Mouse (Mus musculus) hindbrain, embryonic 16.5 days (tissue): ENCODE measurements at regions not wholly inside any gene's neighbourhood (a gene's known extent, or its start where the extent isn't known, plus 50 kb on each side); places are given as distances from the start of the nearest gene placed in this dataset.

ENCODE experiments used
- ATAC-seq: fragments of 200-750 bp; cut with Nextera tagmentation; 2 replicates; pipeline ENCODE4 v1.8.0; 2017; ENCODE audit warnings: moderate TSS enrichment, moderate library complexity
- H3K27ac ChIP-seq: fragments of 300-500 bp; sonication (generic); 2 replicates; pipeline ENCODE4 v1.5.1; 2014; ENCODE audit warnings: low read depth, mild to moderate bottlenecking, control low read depth, low read length, moderate library complexity
- H3K27me3 ChIP-seq: fragments of 300-500 bp; sonication (generic); replicated peaks from 2 replicates; pipeline ENCODE4 v1.6.1; 2014; ENCODE audit warnings: low read length; ENCODE audit not compliant: control insufficient read depth, insufficient read depth
- H3K36me3 ChIP-seq: fragments of 300-500 bp; sonication (generic); 2 replicates; pipeline ENCODE4 v1.6.1; 2014; ENCODE audit warnings: mild to moderate bottlenecking, low read length, moderate library complexity, mixed read lengths; ENCODE audit not compliant: control insufficient read depth, insufficient read depth
- H3K4me1 ChIP-seq: fragments of 300-500 bp; sonication (generic); 2 replicates; pipeline ENCODE4 v1.6.1; 2014; ENCODE audit warnings: low read depth, low read length; ENCODE audit not compliant: control insufficient read depth, insufficient read depth
- H3K4me2 ChIP-seq: fragments of 300-500 bp; sonication (generic); 2 replicates; pipeline ENCODE4 v1.6.1; 2014; ENCODE audit warnings: mild to moderate bottlenecking, low read length, control low read depth, moderate library complexity
- H3K4me3 ChIP-seq: fragments of 300-500 bp; sonication (generic); 2 replicates; pipeline ENCODE4 v1.5.1; 2014; ENCODE audit warnings: mild to moderate bottlenecking, low read length, control low read depth, moderate library complexity
- H3K9ac ChIP-seq: fragments of 300-500 bp; sonication (generic); 2 replicates; pipeline ENCODE4 v1.6.1; 2014; ENCODE audit warnings: low read depth, mild to moderate bottlenecking, control low read depth, low read length, moderate library complexity
- H3K9me3 ChIP-seq: fragments of 300-500 bp; sonication (generic); 2 replicates; pipeline ENCODE4 v1.6.1; 2014; ENCODE audit warnings: mild to moderate bottlenecking, low read length, moderate library complexity; ENCODE audit not compliant: control insufficient read depth
- WGBS: fragments of 180-500 bp; shearing (Covaris S2); extraction: QIAGEN DNeasy Blood & Tissue Kit; methylation state at CpG from one replicate; pipeline ENCODE4 v1.1.7; 2014; 5-methylcytosine and 5-hydroxymethylcytosine counted together

DNA sequence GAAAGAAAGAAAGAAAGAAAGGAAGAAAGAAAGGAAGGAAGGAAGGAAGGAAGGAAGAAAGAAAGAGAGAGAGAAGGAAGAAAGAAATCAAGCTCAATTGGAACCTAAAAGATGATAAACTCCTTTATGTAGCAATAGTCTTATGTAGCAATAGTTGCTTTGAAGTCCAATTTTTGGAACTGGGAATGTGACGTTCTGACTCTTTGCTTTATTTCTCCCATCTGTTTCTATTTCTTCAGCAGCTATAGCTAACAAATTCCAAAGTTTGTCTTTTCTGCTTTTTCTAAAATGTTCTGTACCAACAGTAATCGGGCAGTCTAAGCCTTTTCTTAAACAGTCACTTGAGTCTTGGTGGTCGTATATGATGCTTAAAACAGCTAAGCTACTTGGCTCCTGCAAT, 287.7 kb downstream of the Lmx1a start:
- 92% methylated on average over 3 of the region's 3 CpGs for WGBS
- H3K4me2 ChIP-seq = no peak overlapping the region
- H3K27me3 ChIP-seq = no peaks in the 10 kb centered on the region
- H3K4me1 ChIP-seq = no peaks in the 10 kb centered on the region
- no peak overlapping the region for H3K4me3 ChIP-seq
- no peak overlapping the region for H3K27ac ChIP-seq
- no peak for ATAC-seq
- no peak overlapping the region for H3K9ac ChIP-seq
- H3K36me3 ChIP-seq = no peaks in the 10 kb centered on the region
- H3K9me3 ChIP-seq = no peaks in the 10 kb centered on the region

GRCm38 (mm10) chr1:167979187-167979586, 290.1 kb downstream of the Lmx1a start:
- no peak overlapping the region for H3K4me2 ChIP-seq
- no peaks in the 10 kb centered on the region for H3K36me3 ChIP-seq
- no peaks in the 10 kb centered on the region for H3K27me3 ChIP-seq
- H3K9ac ChIP-seq = no peak overlapping the region
- 83% methylated on average over 3 of the region's 3 CpGs for WGBS
- no peak overlapping the region for H3K27ac ChIP-seq
- ATAC-seq = no peak
- H3K4me3 ChIP-seq = no peak overlapping the region
- H3K9me3 ChIP-seq = no peaks in the 10 kb centered on the region
- no peaks in the 10 kb centered on the region for H3K4me1 ChIP-seq

GRCm38 (mm10) chr1:167979588-167979987, 290.6 kb downstream of the Lmx1a start:
- no peaks in the 10 kb centered on the region for H3K4me1 ChIP-seq
- no peaks in the 10 kb centered on the region for H3K36me3 ChIP-seq
- H3K9me3 ChIP-seq = no peaks in the 10 kb centered on the region
- no peak for ATAC-seq
- H3K4me3 ChIP-seq = no peak overlapping the region
- H3K9ac ChIP-seq = no peak overlapping the region
- H3K4me2 ChIP-seq = no peak overlapping the region
- H3K27me3 ChIP-seq = no peaks in the 10 kb centered on the region
- 92% methylated on average over 5 of the region's 5 CpGs for WGBS
- no peak overlapping the region for H3K27ac ChIP-seq

DNA sequence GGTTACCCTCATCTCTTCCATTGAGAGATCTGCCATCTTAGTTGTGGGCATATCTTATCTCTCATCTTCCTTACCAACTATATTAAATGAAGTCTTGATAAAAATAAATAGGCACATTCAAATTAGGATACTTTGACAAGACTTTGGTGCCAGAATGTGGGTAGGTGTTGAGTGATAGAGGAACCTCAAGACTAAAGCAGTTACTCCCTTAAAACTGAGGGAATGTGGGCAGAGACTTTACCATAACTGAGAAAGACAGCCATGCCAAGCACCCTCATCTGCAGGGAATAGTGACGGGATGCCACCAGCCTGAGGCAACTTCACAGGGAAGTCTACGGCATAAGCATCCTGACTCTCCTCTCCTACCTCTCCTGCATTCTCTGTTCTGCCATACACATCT, 292.3 kb downstream of the Lmx1a start:
- no peaks in the 10 kb centered on the region for H3K36me3 ChIP-seq
- H3K4me2 ChIP-seq = no peak overlapping the region
- no peak for ATAC-seq
- no peaks in the 10 kb centered on the region for H3K27me3 ChIP-seq
- H3K27ac ChIP-seq = no peak overlapping the region
- H3K9ac ChIP-seq = no peak overlapping the region
- 97% methylated on average over 2 of the region's 2 CpGs for whole genome bisulfite sequencing
- H3K4me3 ChIP-seq = no peak overlapping the region
- H3K4me1 ChIP-seq = no peaks in the 10 kb centered on the region
- no peaks in the 10 kb centered on the region for H3K9me3 ChIP-seq

GRCm38 (mm10) chr1:168007456-168007855, 318.4 kb downstream of the Lmx1a start:
- no peaks in the 10 kb centered on the region for H3K4me1 ChIP-seq
- no peak overlapping the region for H3K27ac ChIP-seq
- no peak for ATAC-seq
- H3K27me3 ChIP-seq = no peaks in the 10 kb centered on the region
- no peak overlapping the region for H3K4me2 ChIP-seq
- no peak overlapping the region for H3K4me3 ChIP-seq
- H3K9me3 ChIP-seq = no peaks in the 10 kb centered on the region
- WGBS = 71% methylated on average over 3 of the region's 3 CpGs
- H3K36me3 ChIP-seq = no peaks in the 10 kb centered on the region
- H3K9ac ChIP-seq = no peak overlapping the region

- H3K27ac ChIP-seq = no peak overlapping the region
- WGBS = 96% methylated on average over 1 of the region's 1 CpGs
Measured at GRCm38 (mm10) chr1:168008216-168008615, 319.2 kb downstream of the Lmx1a start.

DNA sequence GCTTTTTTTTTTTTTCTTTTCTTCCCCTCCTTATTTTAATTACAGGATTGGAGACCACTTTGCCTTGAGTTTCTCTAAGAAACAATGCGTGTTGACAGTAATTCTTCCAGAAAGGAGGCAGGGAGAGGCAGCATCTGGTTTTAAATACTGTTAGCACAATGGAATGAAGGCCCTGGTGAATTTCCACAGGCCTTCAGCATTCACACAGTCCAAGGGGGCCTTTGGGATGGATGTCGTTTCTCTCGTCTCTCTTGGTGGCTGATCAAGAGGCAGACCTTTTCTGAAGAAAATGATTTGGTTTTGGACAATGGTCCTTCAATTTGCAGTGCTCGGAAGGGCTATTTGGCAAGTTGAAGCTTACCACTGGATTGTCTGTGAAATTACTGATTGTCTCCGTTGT, 321.4 kb downstream of the Lmx1a start:
- no peaks in the 10 kb centered on the region for H3K9me3 ChIP-seq
- no peaks in the 10 kb centered on the region for H3K4me1 ChIP-seq
- H3K4me3 ChIP-seq = no peak overlapping the region
- ATAC-seq = no peak
- H3K27ac ChIP-seq = no peak overlapping the region
- no peaks in the 10 kb centered on the region for H3K36me3 ChIP-seq
- no peaks in the 10 kb centered on the region for H3K27me3 ChIP-seq
- no peak overlapping the region for H3K4me2 ChIP-seq
- WGBS = 44% methylated on average over 5 of the region's 5 CpGs
- no peak overlapping the region for H3K9ac ChIP-seq

More at GRCm38 (mm10) chr1:168008216-168008615, 319.2 kb downstream of the Lmx1a start:
- Histone ChIP-seq H3K9me3 (no peaks in the 10 kb centered on the region), H3K9ac (no peak overlapping the region), H3K4me2 (no peak overlapping the region), H3K4me3 (no peak overlapping the region), H3K36me3 (no peaks in the 10 kb centered on the region), H3K4me1 (no peaks in the 10 kb centered on the region), H3K27me3 (no peaks in the 10 kb centered on the region)
- no peak for ATAC-seq

- H3K27ac ChIP-seq = no peak overlapping the region
- H3K9me3 ChIP-seq = no peaks in the 10 kb centered on the region
- no peak overlapping the region for H3K4me3 ChIP-seq
- H3K9ac ChIP-seq = no peak overlapping the region
- H3K4me2 ChIP-seq = no peak overlapping the region
- no peak for ATAC-seq
- 83% methylated on average over 4 of the region's 4 CpGs for WGBS
- H3K36me3 ChIP-seq = no peaks in the 10 kb centered on the region
- no peaks in the 10 kb centered on the region for H3K27me3 ChIP-seq
- H3K4me1 ChIP-seq = no peaks in the 10 kb centered on the region
Measured at GRCm38 (mm10) chr1:168012069-168012468, 323.0 kb downstream of the Lmx1a start.

- H3K4me2 ChIP-seq = no peak overlapping the region
- no peaks in the 10 kb centered on the region for H3K9me3 ChIP-seq
- no peaks in the 10 kb centered on the region for H3K4me1 ChIP-seq
- ATAC-seq = no peak
- H3K27me3 ChIP-seq = no peaks in the 10 kb centered on the region
- no peak overlapping the region for H3K27ac ChIP-seq
- no peak overlapping the region for H3K9ac ChIP-seq
- no peaks in the 10 kb centered on the region for H3K36me3 ChIP-seq
- 87% methylated on average over 5 of the region's 5 CpGs for WGBS
- no peak overlapping the region for H3K4me3 ChIP-seq
Measured at GRCm38 (mm10) chr1:168012611-168013010, 323.6 kb downstream of the Lmx1a start.

- Histone ChIP-seq H3K36me3 (no peaks in the 10 kb centered on the region), H3K4me1 (no peaks in the 10 kb centered on the region), H3K9ac (no peak overlapping the region), H3K27ac (no peak overlapping the region), H3K9me3 (no peaks in the 10 kb centered on the region), H3K4me2 (no peak overlapping the region), H3K27me3 (no peaks in the 10 kb centered on the region), H3K4me3 (no peak overlapping the region)
- no peak for ATAC-seq
- WGBS = 89% methylated on average over 5 of the region's 5 CpGs
Measured at GRCm38 (mm10) chr1:168016375-168016890, 327.4 kb downstream of the Lmx1a start.
